Mouse (Mus musculus) forebrain, postnatal 0 days (tissue): ENCODE data around the gene Sf3b4. TPM values are rescaled to one million over a fixed set of nuclear protein-coding genes. Genes with fewer than 3 reads are reported as not detected.
A peak's percentile ranks its signal among the peaks of the same experiment; 100 is the strongest.

Experiments
- ATAC-seq: fragments of 200-750 bp; cut with Nextera tagmentation; 2 replicates; pipeline ENCODE4 v1.8.0; 2017; ENCODE audit warnings: mild to moderate bottlenecking, moderate library complexity
- DNase-seq: peaks from one replicate; pipeline ENCODE4 v3.0.0-alpha.2; 2015
- H3K27ac ChIP-seq: fragments of 300-500 bp; sonication (generic); 2 replicates; pipeline ENCODE4 v1.5.1; 2014; ENCODE audit warnings: low read depth, mild to moderate bottlenecking, antibody characterized with exemption, low read length, moderate library complexity, mixed read lengths
- H3K27me3 ChIP-seq: fragments of 300-500 bp; sonication (generic); 2 replicates; pipeline ENCODE4 v1.6.1; 2014; ENCODE audit warnings: mild to moderate bottlenecking, low read length, mixed read lengths; ENCODE audit not compliant: insufficient read depth
- H3K36me3 ChIP-seq: fragments of 300-500 bp; sonication (generic); 2 replicates; pipeline ENCODE4 v1.6.1; 2014; ENCODE audit warnings: mild to moderate bottlenecking, moderate library complexity; ENCODE audit not compliant: insufficient read depth
- H3K4me1 ChIP-seq: fragments of 300-500 bp; sonication (generic); 2 replicates; pipeline ENCODE4 v1.6.1; 2014; ENCODE audit warnings: antibody characterized with exemption; ENCODE audit not compliant: insufficient read depth
- H3K4me2 ChIP-seq: fragments of 300-500 bp; sonication (generic); 2 replicates; pipeline ENCODE4 v1.6.1; 2014; ENCODE audit warnings: low read depth, mild to moderate bottlenecking, moderate library complexity
- H3K4me3 ChIP-seq: fragments of 300-500 bp; sonication (generic); 2 replicates; pipeline ENCODE4 v1.5.1; 2014; ENCODE audit warnings: low read depth, low read length, mixed read lengths
- H3K9ac ChIP-seq: fragments of 300-500 bp; sonication (generic); 2 replicates; pipeline ENCODE4 v1.6.1; 2014; ENCODE audit warnings: mild to moderate bottlenecking
- H3K9me3 ChIP-seq: fragments of 300-500 bp; sonication (generic); 2 replicates; pipeline ENCODE4 v1.6.1; 2016; ENCODE audit warnings: low read length
- CTCF ChIP-seq: sonication (generic); IDR thresholded peaks from 2 replicates; pipeline ENCODE4 v1.5.1; 2016; ENCODE audit warnings: antibody characterized with exemption, control low read depth, low read depth
- WGBS: fragments of 180-500 bp; shearing (Covaris S2); extraction: QIAGEN DNeasy Blood & Tissue Kit; methylation state at CpG from one replicate; pipeline ENCODE4 v1.1.7; 2014; 5-methylcytosine and 5-hydroxymethylcytosine counted together
- polyA plus RNA-seq: library from polyadenylated mRNA; unstranded; fragments of >200 nt; fragmentation: Nextera tagmentation; extraction: Ambion mirVana; gene quantifications from 2 replicates; pipeline ENCODE4 v1.2.1, GENCODE M21; 2015
- total RNA-seq: library from RNA; depleted of rRNA; stranded (reverse); fragments of >200 nt; gene quantifications from 2 replicates; pipeline ENCODE4 v1.2.3, GENCODE M21; 2014

The Sf3b4 gene
- total and polyA plus RNA-seq, 2 experiments from 2014 or later: 66.5 to 169 TPM

DNA sequence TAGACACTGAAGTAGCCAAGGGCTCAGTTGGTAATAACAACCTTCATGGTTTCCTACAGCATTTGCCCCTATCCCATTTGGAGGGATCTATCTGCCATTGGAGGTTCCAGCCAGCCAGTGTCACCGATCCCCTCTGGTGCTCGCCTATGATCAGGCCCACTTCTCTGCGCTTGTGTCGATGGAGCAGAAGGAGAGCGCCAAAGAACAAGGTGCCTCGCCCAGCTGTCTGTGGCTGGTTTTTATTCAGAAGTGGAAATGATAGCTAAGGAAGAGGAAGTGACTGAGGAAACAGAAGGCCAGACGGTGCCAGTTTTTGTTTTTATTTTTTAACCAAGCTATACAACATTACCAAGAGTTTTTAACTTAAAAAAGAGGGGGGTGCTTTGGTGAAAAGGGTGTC, 20.3 kb upstream of the Sf3b4 start:
- Histone ChIP-seq H3K27me3 (no peaks in the 10 kb centered on the region), H3K9ac (no peak overlapping the region), H3K4me2 (no peak overlapping the region), H3K9me3 (no peaks in the 10 kb centered on the region), H3K27ac (no peak overlapping the region), H3K4me3 (no peak overlapping the region), H3K4me1 (no peaks in the 10 kb centered on the region), H3K36me3 (peaks cover 45% of the 10 kb centered on the region)
- no peak for ATAC-seq
- DNase-seq: no peak
- 88% methylated on average over 7 of the region's 7 CpGs for WGBS
- no peak for TF ChIP-seq CTCF

DNA sequence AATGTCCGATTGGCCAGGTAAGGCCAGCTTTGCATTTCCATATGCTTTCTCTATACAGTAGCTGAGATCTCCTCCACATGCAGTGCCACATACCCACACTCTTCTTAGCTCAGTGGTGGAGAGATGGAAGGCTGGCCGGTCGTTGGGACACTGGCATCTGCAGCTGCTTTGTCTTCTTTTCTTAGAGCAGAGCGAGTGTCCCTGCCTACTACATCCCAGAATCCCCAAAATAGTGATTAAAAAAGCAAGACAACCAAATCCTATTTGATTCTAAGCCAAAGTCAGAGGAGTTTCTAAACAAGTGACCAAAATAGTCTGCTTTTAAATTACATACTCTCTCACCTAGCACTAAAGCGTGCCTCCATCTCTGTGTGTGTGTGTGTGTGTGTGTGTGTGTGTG, 19.5 kb upstream of the Sf3b4 start:
- 90% methylated on average over 5 of the region's 5 CpGs for WGBS
- Histone ChIP-seq H3K9ac (no peak overlapping the region), H3K36me3 (peaks cover 45% of the 10 kb centered on the region), H3K9me3 (no peaks in the 10 kb centered on the region), H3K4me2 (no peak overlapping the region), H3K4me1 (no peaks in the 10 kb centered on the region), H3K27me3 (no peaks in the 10 kb centered on the region), H3K4me3 (no peak overlapping the region), H3K27ac (no peak overlapping the region)
- ATAC-seq (no peak), DNase-seq (no peak)
- no peak for TF ChIP-seq CTCF

DNA sequence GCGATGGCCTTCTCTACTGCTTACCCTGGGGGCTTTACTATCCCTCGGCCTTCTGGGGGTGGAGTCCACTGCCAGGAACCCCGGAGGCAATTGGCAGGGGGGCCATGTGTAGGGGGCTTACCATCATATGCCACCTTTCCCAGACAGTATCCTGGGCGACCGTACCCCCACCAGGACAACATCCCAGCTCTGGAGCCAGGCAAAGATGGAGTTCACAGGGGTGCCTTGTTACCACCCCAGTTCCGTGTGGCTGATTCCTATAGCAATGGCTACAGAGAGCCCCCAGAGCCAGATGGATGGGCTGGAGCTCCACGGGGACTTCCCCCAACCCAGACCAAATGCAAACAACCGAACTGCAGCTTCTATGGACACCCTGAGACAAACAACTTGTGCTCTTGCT, 16.6 kb upstream of the Sf3b4 start:
- no peak overlapping the region for H3K4me2 ChIP-seq
- no peak overlapping the region for H3K4me3 ChIP-seq
- ATAC-seq (no peak), DNase-seq (no peak)
- TF ChIP-seq CTCF: no peak
- no peaks in the 10 kb centered on the region for H3K4me1 ChIP-seq
- no peaks in the 10 kb centered on the region for H3K27me3 ChIP-seq
- no peak overlapping the region for H3K9ac ChIP-seq
- peaks cover 45% of the 10 kb centered on the region for H3K36me3 ChIP-seq
- H3K9me3 ChIP-seq: no peaks in the 10 kb centered on the region
- H3K27ac ChIP-seq: no peak overlapping the region
- WGBS: 82% methylated on average over 8 of the region's 8 CpGs

DNA sequence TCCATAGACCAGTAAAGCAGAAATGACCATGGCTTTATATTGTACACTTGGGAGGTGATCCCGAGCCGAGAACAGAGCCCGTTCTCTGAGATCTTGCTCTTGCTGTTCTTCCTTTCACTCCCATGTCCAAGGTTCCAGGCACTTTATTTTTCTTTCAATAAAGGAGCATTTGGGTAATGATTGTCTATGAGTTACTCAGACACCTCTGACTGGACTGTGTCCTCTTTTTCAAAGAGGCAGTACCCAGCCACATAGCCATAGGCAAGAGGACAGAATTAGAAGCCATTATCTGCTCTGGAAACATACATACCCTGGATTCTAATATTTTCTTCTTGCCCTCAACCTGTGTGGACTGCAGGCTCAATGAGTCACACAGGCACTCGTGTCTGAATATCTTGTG, 12.3 kb upstream of the Sf3b4 start:
- Histone ChIP-seq H3K27me3 (no peaks in the 10 kb centered on the region), H3K9me3 (no peaks in the 10 kb centered on the region), H3K27ac (no peak overlapping the region), H3K4me1 (peaks cover 6% of the 10 kb centered on the region; the same call in 1 of the 2 replicates), H3K4me2 (no peak overlapping the region), H3K4me3 (no peak overlapping the region), H3K36me3 (peaks cover 12% of the 10 kb centered on the region), H3K9ac (0 out of 2 replicates have a peak overlapping the region, but pooled peaks have one; percentile 2)
- DNase-seq (no peak), ATAC-seq (no peak)
- TF ChIP-seq CTCF: no peak
- 76% methylated on average over 4 of the region's 4 CpGs for WGBS

DNA sequence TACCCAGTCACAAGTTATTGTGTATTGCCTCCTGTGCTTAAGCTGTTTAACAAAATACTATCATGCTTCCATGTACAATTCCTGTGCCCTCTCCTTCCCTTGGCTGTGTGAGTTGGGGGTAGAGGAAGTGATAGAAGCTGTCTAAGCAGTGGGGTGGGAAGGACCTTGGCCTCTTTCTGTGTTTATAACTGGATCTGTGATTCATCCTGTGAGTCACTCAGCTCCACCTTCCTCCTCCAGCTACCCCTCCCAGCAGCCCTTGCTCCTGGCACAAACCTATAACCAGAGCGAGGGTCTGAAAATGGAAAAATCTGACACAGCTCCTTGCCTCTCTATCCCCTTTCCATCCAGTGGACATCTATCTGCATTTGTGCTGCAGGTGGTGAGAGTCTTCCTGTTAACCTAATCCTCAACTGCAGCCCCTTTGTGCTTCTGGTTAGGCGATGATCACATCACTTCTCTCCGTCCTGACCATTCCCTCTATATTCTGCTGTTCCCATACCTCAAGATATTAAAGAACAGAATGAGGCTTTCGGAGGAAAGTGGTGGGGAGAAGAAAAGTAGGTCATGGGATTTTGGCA, 11.8 kb upstream of the Sf3b4 start:
- H3K4me2 ChIP-seq: peak overlapping the region; percentile 82
- TF ChIP-seq CTCF: no peak
- peaks cover 7% of the 10 kb centered on the region; the same call in 1 of the 2 replicates for H3K36me3 ChIP-seq
- no peaks in the 10 kb centered on the region for H3K27me3 ChIP-seq
- H3K9me3 ChIP-seq: no peaks in the 10 kb centered on the region
- no peak for ATAC-seq
- H3K9ac ChIP-seq: 0 out of 2 replicates have a peak overlapping the region, but pooled peaks have one; percentile 2
- 60% methylated on average over 4 of the region's 4 CpGs for WGBS
- H3K4me3 ChIP-seq: no peak overlapping the region
- H3K27ac ChIP-seq: no peak overlapping the region
- H3K4me1 ChIP-seq: peaks cover 6% of the 10 kb centered on the region; the same call in 1 of the 2 replicates
- no peak for DNase-seq

DNA sequence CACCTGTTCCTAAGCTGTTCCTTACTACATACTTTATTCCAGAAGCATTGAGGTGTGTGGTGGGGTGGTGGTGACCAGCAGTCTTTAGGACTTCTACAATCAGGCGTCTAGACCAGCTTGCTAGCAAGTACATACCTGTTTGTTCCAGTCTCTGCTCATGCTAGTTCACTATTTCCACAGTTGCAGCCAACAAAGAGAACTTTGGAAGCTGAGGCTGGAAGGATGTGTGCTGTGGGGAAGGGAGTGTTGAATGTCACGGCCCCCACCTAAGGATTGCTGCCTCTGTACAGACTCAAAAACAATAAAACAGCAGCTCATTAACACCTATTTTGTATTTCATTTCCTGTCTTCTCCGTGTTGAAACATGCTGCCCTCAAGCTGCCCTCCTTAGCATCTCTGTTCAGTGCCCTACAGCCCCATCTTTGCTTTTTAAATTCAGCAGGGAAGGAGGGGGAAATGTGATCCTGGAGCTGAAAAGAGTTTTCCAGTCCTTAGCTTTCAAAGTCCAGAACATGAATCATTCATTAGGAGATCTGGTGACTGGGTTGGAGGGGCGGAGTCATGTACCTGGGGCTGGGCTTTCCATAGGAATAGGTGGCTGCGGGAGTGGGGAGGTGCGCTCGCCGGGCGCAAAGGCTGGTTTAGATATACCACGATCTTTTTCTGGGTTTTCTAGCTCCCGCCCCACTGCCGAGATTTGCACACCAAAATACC, 11.2 kb upstream of the Sf3b4 start:
- Histone ChIP-seq H3K27ac (peak overlapping the region; percentile 74), H3K4me2 (peak overlapping the region; percentile 82), H3K4me3 (peak overlapping the region; percentile 40), H3K9me3 (no peaks in the 10 kb centered on the region), H3K4me1 (peaks cover 6% of the 10 kb centered on the region; the same call in 1 of the 2 replicates), H3K9ac (peak overlapping the region; percentile 48), H3K36me3 (0 out of 2 replicates have a peak, but pooled peaks cover under 1% of the 10 kb centered on the region), H3K27me3 (no peaks in the 10 kb centered on the region)
- peak; percentile 46 for DNase-seq
- no peak for TF ChIP-seq CTCF
- WGBS: 3% methylated on average over 12 of the region's 12 CpGs
- peak; percentile 67 for ATAC-seq
